Mouse (Mus musculus) myocyte (in vitro differentiated cells): Measurements from ENCODE around the gene Trrap. TPM values are rescaled to one million over a fixed set of nuclear protein-coding genes. Genes with fewer than 3 reads are reported as not detected.

Experiments used
- H3K27me3 ChIP-seq: one replicate; pipeline ENCODE4 v1.6.1; 2011; ENCODE audit not compliant: control insufficient read depth, insufficient read depth, insufficient read length
- H3K36me3 ChIP-seq: one replicate; pipeline ENCODE4 v1.6.1; 2011; ENCODE audit not compliant: control insufficient read depth, insufficient read depth
- H3K4me2 ChIP-seq: one replicate; pipeline ENCODE4 v1.6.1; 2011; ENCODE audit warnings: low read depth, control low read depth
- H3K4me3 ChIP-seq: one replicate; pipeline ENCODE4 v1.5.1; 2011; ENCODE audit warnings: mild to moderate bottlenecking, control low read depth, moderate library complexity
- H3K79me2 ChIP-seq: one replicate; pipeline ENCODE4 v1.6.1; 2011; ENCODE audit not compliant: control insufficient read depth, insufficient read depth
- H3ac ChIP-seq: one replicate; pipeline ENCODE4 v1.6.1; 2011; ENCODE audit not compliant: control insufficient read depth, insufficient read length
- CEBPB ChIP-seq: IDR thresholded peaks from 2 replicates; pipeline ENCODE4 v1.6.1; 2011; ENCODE audit warnings: mild to moderate bottlenecking, moderate library complexity; ENCODE audit not compliant: poor library complexity, insufficient read depth, severe bottlenecking
- E2F4 ChIP-seq: IDR thresholded peaks from one replicate; pipeline ENCODE4 v1.6.1; 2011; ENCODE audit warnings: mild to moderate bottlenecking, control low read depth, moderate library complexity; ENCODE audit not compliant: insufficient read depth
- MAX ChIP-seq: IDR thresholded peaks from one replicate; pipeline ENCODE4 v1.6.1; 2011; ENCODE audit warnings: low read depth, mild to moderate bottlenecking, control low read depth
- MYOD1 ChIP-seq, 3 experiments: IDR thresholded peaks; one replicate each; pipeline ENCODE4 v1.6.1; 2011; ENCODE audit warnings: control low read depth in 2 of 3, low read depth in 2 of 3, mild to moderate bottlenecking in 2 of 3, moderate library complexity in 1 of 3; ENCODE audit not compliant: insufficient read length in 2 of 3, control insufficient read depth in 1 of 3
- MYOG ChIP-seq, 3 experiments: IDR thresholded peaks; one replicate each; pipeline ENCODE4 v1.6.1; 2011; ENCODE audit warnings: control low read depth in 2 of 3, low read depth in 2 of 3, mild to moderate bottlenecking in 2 of 3; ENCODE audit not compliant: insufficient read length in 2 of 3, control insufficient read depth in 1 of 3, insufficient read depth in 1 of 3
- POLR2A ChIP-seq: IDR thresholded peaks from one replicate; pipeline ENCODE4 v1.6.1; 2011; ENCODE audit warnings: low read depth, mild to moderate bottlenecking, control low read depth, moderate library complexity; ENCODE audit not compliant: insufficient read length
- POLR2AphosphoS2 ChIP-seq: IDR thresholded peaks from one replicate; pipeline ENCODE4 v1.6.1; 2011; ENCODE audit warnings: low read depth, control low read depth; ENCODE audit not compliant: insufficient read length
- REST ChIP-seq: IDR thresholded peaks from one replicate; pipeline ENCODE4 v1.6.1; 2011; ENCODE audit warnings: mild to moderate bottlenecking, control low read depth, moderate library complexity; ENCODE audit not compliant: insufficient read depth, insufficient read length
- SRF ChIP-seq: IDR thresholded peaks from one replicate; pipeline ENCODE4 v1.6.1; 2011; ENCODE audit warnings: low read depth; ENCODE audit not compliant: control insufficient read depth, insufficient read length
- TCF12 ChIP-seq: IDR thresholded peaks from one replicate; pipeline ENCODE4 v1.6.1; 2011; ENCODE audit warnings: mild to moderate bottlenecking, control low read depth; ENCODE audit not compliant: poor library complexity, insufficient read depth, severe bottlenecking
- TCF3 ChIP-seq: IDR thresholded peaks from one replicate; pipeline ENCODE4 v1.6.1; 2011; ENCODE audit warnings: low read depth, control low read depth; ENCODE audit not compliant: insufficient read length
- USF1 ChIP-seq: IDR thresholded peaks from one replicate; pipeline ENCODE4 v1.6.1; 2011; ENCODE audit warnings: low read depth, mild to moderate bottlenecking, control low read depth, moderate library complexity
- polyA plus RNA-seq: library from polyadenylated mRNA; unstranded; fragments of >200 nt; fragmentation: generic; extraction: Trizol; gene quantifications from one replicate; pipeline ENCODE4 v1.2.1, GENCODE M21; 2012; ENCODE audit warnings: missing spikeins

Trrap gene
- polyA plus RNA-seq, 1 experiment = 40.2 TPM

DNA sequence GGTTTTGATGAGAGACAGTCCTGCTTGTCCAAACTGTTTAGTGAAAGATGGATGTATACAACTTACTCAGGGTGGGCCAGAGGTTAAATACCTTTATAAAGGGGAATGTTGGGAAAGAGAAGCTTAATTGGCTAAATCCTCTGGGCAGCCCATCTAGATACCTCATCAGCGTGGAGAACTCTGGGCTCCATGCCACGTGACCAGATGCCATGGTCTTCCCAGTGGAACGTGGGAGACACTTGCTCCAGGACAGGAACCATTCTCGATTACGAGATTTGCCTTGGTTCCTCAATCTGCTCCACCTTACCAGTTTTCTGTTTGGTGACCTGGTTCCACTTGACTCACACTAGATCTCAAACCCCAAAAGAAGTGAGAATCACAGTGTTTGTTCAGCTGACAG is 81.2 kb downstream of the Trrap start:
- H3K79me2 ChIP-seq = no peaks in the 10 kb centered on the region
- peaks cover 23% of the 10 kb centered on the region for H3K36me3 ChIP-seq
- H3K4me2 ChIP-seq = no peak overlapping the region
- no peak overlapping the region for H3ac ChIP-seq
- H3K27me3 ChIP-seq = no peaks in the 10 kb centered on the region
- H3K4me3 ChIP-seq = no peak overlapping the region
- TF ChIP-seq POLR2AphosphoS2 (no peak), TCF3 (no peak)

- Histone ChIP-seq H3K27me3 (no peaks in the 10 kb centered on the region), H3ac (no peak overlapping the region), H3K36me3 (peaks cover 17% of the 10 kb centered on the region), H3K79me2 (no peaks in the 10 kb centered on the region), H3K4me2 (no peak overlapping the region), H3K4me3 (no peak overlapping the region)
- TF ChIP-seq MAX (no peak), SRF (no peak), REST (no peak), TCF3 (no peak), POLR2A (no peak), MYOG (IDR thresholded peaks at IDR 0.05; ENCODE audit: control insufficient read depth in 1 of 3, insufficient read depth in 1 of 3, insufficient read length in 2 of 3, low read depth in 2 of 3) (no peak), CEBPB (no peak), POLR2AphosphoS2 (no peak), TCF12 (no peak), USF1 (no peak), MYOD1 (IDR thresholded peaks at IDR 0.05; ENCODE audit: control insufficient read depth in 1 of 3, insufficient read length in 2 of 3, low read depth in 2 of 3) (no peak), E2F4 (no peak)
These were observed 82.4 kb downstream of the Trrap start for GRCm38 (mm10) chr5:144849932-144850331.

GRCm38 (mm10) chr5:144851820-144852219 is 84.3 kb downstream of the Trrap start:
- Histone ChIP-seq H3K27me3 (no peaks in the 10 kb centered on the region), H3K79me2 (no peaks in the 10 kb centered on the region), H3ac (no peak overlapping the region), H3K4me2 (no peak overlapping the region), H3K36me3 (peaks cover 17% of the 10 kb centered on the region), H3K4me3 (no peak overlapping the region)
- TF ChIP-seq TCF3 (no peak), MAX (no peak), MYOD1 (IDR thresholded peaks at IDR 0.05; ENCODE audit: control insufficient read depth in 1 of 3, insufficient read length in 2 of 3, low read depth in 2 of 3) (no peak), USF1 (no peak), REST (no peak), SRF (no peak), POLR2AphosphoS2 (no peak), TCF12 (no peak), MYOG (IDR thresholded peaks at IDR 0.05; ENCODE audit: control insufficient read depth in 1 of 3, insufficient read depth in 1 of 3, insufficient read length in 2 of 3, low read depth in 2 of 3) (no peak), CEBPB (no peak), E2F4 (no peak), POLR2A (no peak)

- Histone ChIP-seq H3K4me2 (no peak overlapping the region), H3K36me3 (peaks cover 17% of the 10 kb centered on the region), H3ac (no peak overlapping the region), H3K27me3 (no peaks in the 10 kb centered on the region), H3K79me2 (no peaks in the 10 kb centered on the region), H3K4me3 (no peak overlapping the region)
- TF ChIP-seq USF1 (no peak), E2F4 (no peak), CEBPB (no peak), TCF3 (no peak), MYOD1 (IDR thresholded peaks at IDR 0.05; ENCODE audit: control insufficient read depth in 1 of 3, insufficient read length in 2 of 3, low read depth in 2 of 3) (no peak), POLR2AphosphoS2 (no peak), TCF12 (no peak), POLR2A (no peak), REST (no peak)
These were observed 86.4 kb downstream of the Trrap start for GRCm38 (mm10) chr5:144853931-144854330.

- Histone ChIP-seq H3K4me3 (no peak overlapping the region), H3K27me3 (no peaks in the 10 kb centered on the region), H3K36me3 (peaks cover 16% of the 10 kb centered on the region), H3ac (no peak overlapping the region), H3K79me2 (no peaks in the 10 kb centered on the region), H3K4me2 (no peak overlapping the region)
- TF ChIP-seq MYOD1 (IDR thresholded peaks at IDR 0.05; ENCODE audit: control insufficient read depth in 1 of 3, insufficient read length in 2 of 3, low read depth in 2 of 3) (peak in 1 of 3 experiments; percentile 22), MYOG (IDR thresholded peaks at IDR 0.05; ENCODE audit: control insufficient read depth in 1 of 3, insufficient read depth in 1 of 3, insufficient read length in 2 of 3, low read depth in 2 of 3) (peak in 1 of 3 experiments; percentile 40), USF1 (no peak)
These were observed 88.4 kb downstream of the Trrap start for GRCm38 (mm10) chr5:144855936-144856335.
